Mouse (Mus musculus) liver, embryonic 12.5 days (tissue): ENCODE measurements around the gene Camta1. TPM values are rescaled to one million over a fixed set of nuclear protein-coding genes. Genes with fewer than 3 reads are reported as not detected.

Experiments
- ATAC-seq: fragments of 200-750 bp; cut with Nextera tagmentation; 2 replicates; pipeline ENCODE4 v1.8.0; 2017; ENCODE audit warnings: moderate number of reproducible peaks, mild to moderate bottlenecking, moderate library complexity
- H3K27ac ChIP-seq: fragments of 300-500 bp; sonication (generic); 2 replicates; pipeline ENCODE4 v1.5.1; 2016; ENCODE audit warnings: mild to moderate bottlenecking
- H3K27me3 ChIP-seq: fragments of 300-500 bp; sonication (generic); replicated peaks from 2 replicates; pipeline ENCODE4 v1.6.1; 2016; ENCODE audit warnings: mild to moderate bottlenecking, moderate library complexity
- H3K36me3 ChIP-seq: fragments of 300-500 bp; sonication (generic); 2 replicates; pipeline ENCODE4 v1.6.1; 2016; ENCODE audit warnings: mild to moderate bottlenecking, moderate library complexity
- H3K4me1 ChIP-seq: fragments of 300-500 bp; sonication (generic); 2 replicates; pipeline ENCODE4 v1.6.1; 2016
- H3K4me2 ChIP-seq: fragments of 300-500 bp; sonication (generic); 2 replicates; pipeline ENCODE4 v1.6.1; 2016; ENCODE audit warnings: mild to moderate bottlenecking, moderate library complexity
- H3K4me3 ChIP-seq: fragments of 300-500 bp; sonication (generic); 2 replicates; pipeline ENCODE4 v1.5.1; 2016; ENCODE audit warnings: mild to moderate bottlenecking, moderate library complexity
- H3K9ac ChIP-seq: fragments of 300-500 bp; sonication (generic); 2 replicates; pipeline ENCODE4 v1.6.1; 2016; ENCODE audit warnings: mild to moderate bottlenecking, moderate library complexity
- H3K9me3 ChIP-seq: fragments of 300-500 bp; sonication (generic); replicated peaks from 2 replicates; pipeline ENCODE4 v1.6.1; 2016; ENCODE audit warnings: mild to moderate bottlenecking, moderate library complexity
- WGBS: fragments of 180-500 bp; shearing (Covaris S2); methylation state at CpG from one replicate; pipeline ENCODE4 v1.1.7; 2016; ENCODE audit not compliant: insufficient replicate concordance; 5-methylcytosine and 5-hydroxymethylcytosine counted together
- polyA plus RNA-seq: library from polyadenylated mRNA; unstranded; fragments of >200 nt; fragmentation: Nextera tagmentation; extraction: Ambion mirVana; gene quantifications from 2 replicates; pipeline ENCODE4 v1.2.1, GENCODE M21; 2016

Camta1 gene
- polyA plus RNA-seq, 1 experiment from 2014 or later = 49.6 TPM

- H3K27me3 ChIP-seq = no peaks in the 10 kb centered on the region
- peaks cover 94% of the 10 kb centered on the region for H3K36me3 ChIP-seq
- WGBS = 91% methylated on average over 13 of the region's 13 CpGs
- H3K9me3 ChIP-seq = no peaks in the 10 kb centered on the region
- H3K4me2 ChIP-seq = no peak overlapping the region
- no peak overlapping the region for H3K27ac ChIP-seq
- no peak overlapping the region for H3K9ac ChIP-seq
- no peak for ATAC-seq
- H3K4me3 ChIP-seq = no peak overlapping the region
- H3K4me1 ChIP-seq = peaks cover 23% of the 10 kb centered on the region; the same call in 1 of the 2 replicates
Observed at GRCm38 (mm10) chr4:150900486-150900885, 961.2 kb downstream of the Camta1 start.

DNA sequence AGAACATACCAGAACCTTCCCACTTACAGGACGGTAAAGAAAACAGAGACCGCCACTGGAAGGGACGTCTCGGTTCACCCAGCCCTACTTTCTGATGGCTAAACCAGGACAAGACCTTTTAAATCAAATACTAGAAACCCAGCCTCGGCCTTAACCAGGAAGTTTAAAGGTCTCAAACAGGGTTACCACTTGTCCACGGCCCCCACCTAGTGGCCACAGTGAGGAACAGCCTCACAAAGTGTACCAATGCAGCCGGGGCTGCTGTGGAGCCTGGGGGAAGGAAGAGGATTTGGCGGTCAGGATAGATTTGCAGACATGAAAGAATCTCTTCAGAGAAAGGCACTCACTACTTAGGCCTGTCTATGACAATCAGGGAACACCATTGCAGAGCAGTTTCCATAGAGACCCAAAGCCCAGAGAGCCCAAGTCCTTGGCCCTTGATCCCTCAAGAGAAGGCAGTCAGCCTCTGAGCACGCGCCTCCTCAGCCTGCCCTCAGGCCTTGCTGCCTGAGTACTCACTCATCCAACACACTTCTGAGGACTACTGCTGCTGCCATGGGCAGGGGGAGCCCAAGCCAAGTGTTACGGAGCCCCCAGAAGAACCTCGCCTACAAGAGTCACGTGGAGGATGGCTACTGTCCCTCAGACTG, 962.8 kb downstream of the Camta1 start:
- 63% methylated on average over 13 of the region's 13 CpGs for WGBS
- no peak; the same call in 1 of the 2 replicates for ATAC-seq

GRCm38 (mm10) chr4:150896896-150897624, 964.6 kb downstream of the Camta1 start:
- 87% methylated on average over 26 of the region's 26 CpGs for WGBS

More for the DNA sequence above, 962.8 kb downstream of the Camta1 start:
- no peak overlapping the region for H3K4me3 ChIP-seq
- H3K36me3 ChIP-seq = peaks cover 83% of the 10 kb centered on the region
- H3K4me2 ChIP-seq = no peak overlapping the region
- no peak overlapping the region for H3K27ac ChIP-seq
- no peak overlapping the region for H3K9ac ChIP-seq
- no peaks in the 10 kb centered on the region for H3K27me3 ChIP-seq
- peaks cover 33% of the 10 kb centered on the region for H3K4me1 ChIP-seq
- H3K9me3 ChIP-seq = no peaks in the 10 kb centered on the region

DNA sequence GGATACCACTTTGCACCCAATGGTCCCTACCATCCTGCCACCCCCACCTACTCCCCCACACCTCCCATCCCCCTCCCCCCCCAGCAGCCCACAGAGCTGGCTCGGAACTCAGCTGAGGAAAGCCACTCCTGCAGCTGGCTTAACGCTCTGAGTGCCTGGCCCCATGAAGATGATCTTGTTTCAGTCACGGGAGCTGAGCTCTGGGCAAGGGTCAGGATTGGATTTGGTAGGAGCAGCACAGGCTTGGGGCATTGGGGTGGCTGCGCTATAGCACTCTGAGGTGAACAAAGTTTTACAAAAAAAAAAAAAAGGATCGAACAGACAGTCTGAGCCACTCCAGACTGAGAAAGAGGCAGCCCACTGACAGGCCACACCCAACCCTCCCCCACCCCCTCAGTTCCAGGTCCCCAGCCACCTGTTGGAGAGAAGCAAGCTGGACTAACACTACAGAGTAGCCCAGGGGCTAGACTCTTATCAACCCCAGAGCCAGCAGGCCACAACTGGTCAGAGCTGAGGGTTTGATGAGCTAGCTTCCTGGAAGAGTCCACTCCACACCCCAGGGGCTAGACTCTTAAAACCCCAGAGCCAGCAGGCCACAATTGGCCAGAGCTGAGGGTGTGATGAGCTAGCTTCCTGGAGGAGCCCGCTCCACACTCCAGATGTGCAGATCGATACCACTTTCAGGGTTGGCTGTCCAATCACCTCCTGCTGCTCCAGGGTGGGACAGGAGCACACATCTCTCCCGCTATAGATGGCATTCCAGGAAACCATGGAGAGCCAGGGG, 966.8 kb downstream of the Camta1 start:
- Histone ChIP-seq H3K27ac (no peak overlapping the region), H3K9ac (no peak overlapping the region), H3K27me3 (no peaks in the 10 kb centered on the region), H3K4me1 (peaks cover 30% of the 10 kb centered on the region), H3K4me2 (no peak overlapping the region), H3K9me3 (no peaks in the 10 kb centered on the region), H3K4me3 (no peak overlapping the region), H3K36me3 (peaks cover 45% of the 10 kb centered on the region)
- peak; percentile 17; the same call in 1 of the 2 replicates for ATAC-seq
- 52% methylated on average over 8 of the region's 8 CpGs for WGBS

More at GRCm38 (mm10) chr4:150896896-150897624, 964.6 kb downstream of the Camta1 start:
- no peak overlapping the region for H3K4me2 ChIP-seq
- H3K9ac ChIP-seq = no peak overlapping the region
- H3K27ac ChIP-seq = no peak overlapping the region
- H3K4me3 ChIP-seq = no peak overlapping the region
- no peaks in the 10 kb centered on the region for H3K27me3 ChIP-seq
- no peak for ATAC-seq
- H3K4me1 ChIP-seq = peaks cover 30% of the 10 kb centered on the region
- H3K36me3 ChIP-seq = peaks cover 65% of the 10 kb centered on the region
- no peaks in the 10 kb centered on the region for H3K9me3 ChIP-seq

DNA sequence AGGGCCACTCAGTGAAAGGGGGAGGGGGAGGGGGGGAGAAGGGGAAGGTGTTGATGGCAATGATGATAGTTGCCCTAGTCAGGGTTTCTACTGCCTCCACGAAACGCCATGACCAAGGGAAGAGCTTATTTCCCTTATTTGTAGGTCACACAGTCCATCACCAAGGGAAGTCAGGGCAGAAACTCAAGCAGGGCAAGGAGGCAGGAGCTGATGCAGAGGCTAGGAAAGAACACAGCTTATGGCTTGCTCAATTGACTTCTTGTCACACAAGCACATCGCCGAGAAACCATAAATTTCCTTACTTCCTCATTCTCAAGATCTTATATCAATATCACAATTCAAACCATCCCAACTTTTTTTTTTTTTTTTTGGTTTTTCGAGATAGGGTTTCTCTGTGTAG, 970.4 kb downstream of the Camta1 start:
- Histone ChIP-seq H3K4me3 (no peak overlapping the region), H3K4me2 (no peak overlapping the region), H3K4me1 (peaks cover 34% of the 10 kb centered on the region), H3K27me3 (no peaks in the 10 kb centered on the region), H3K9me3 (no peaks in the 10 kb centered on the region), H3K36me3 (peaks cover 10% of the 10 kb centered on the region), H3K9ac (no peak overlapping the region), H3K27ac (no peak overlapping the region)
- WGBS = 34% methylated on average over 5 of the region's 5 CpGs
- no peak for ATAC-seq

- Histone ChIP-seq H3K9me3 (no peaks in the 10 kb centered on the region), H3K36me3 (no peaks in the 10 kb centered on the region), H3K27ac (peak overlapping the region; percentile 64; the same call in 1 of the 2 replicates), H3K27me3 (no peaks in the 10 kb centered on the region), H3K4me2 (0 out of 2 replicates have a peak overlapping the region, but pooled peaks have one; percentile 7), H3K4me3 (no peak overlapping the region), H3K9ac (no peak overlapping the region), H3K4me1 (peaks cover 24% of the 10 kb centered on the region)
- ATAC-seq = no peak
- 64% methylated on average over 13 of the region's 13 CpGs for WGBS
Observed at GRCm38 (mm10) chr4:150889955-150890315, 971.7 kb downstream of the Camta1 start.

- ATAC-seq = 0 out of 2 replicates have a peak, but pooled peaks have one; percentile 18
- Histone ChIP-seq H3K9ac (no peak overlapping the region), H3K4me1 (peaks cover 19% of the 10 kb centered on the region), H3K27ac (peak overlapping the region; percentile 64; the same call in 1 of the 2 replicates), H3K27me3 (no peaks in the 10 kb centered on the region), H3K4me3 (no peak overlapping the region), H3K9me3 (no peaks in the 10 kb centered on the region), H3K4me2 (0 out of 2 replicates have a peak overlapping the region, but pooled peaks have one; percentile 7), H3K36me3 (no peaks in the 10 kb centered on the region)
- 44% methylated on average over 20 of the region's 20 CpGs for WGBS
Observed at GRCm38 (mm10) chr4:150889273-150889954, 972.3 kb downstream of the Camta1 start.

- Histone ChIP-seq H3K27ac (no peak overlapping the region), H3K9me3 (no peaks in the 10 kb centered on the region), H3K9ac (no peak overlapping the region), H3K4me1 (peaks cover 19% of the 10 kb centered on the region), H3K27me3 (no peaks in the 10 kb centered on the region), H3K36me3 (no peaks in the 10 kb centered on the region), H3K4me2 (no peak overlapping the region), H3K4me3 (no peak overlapping the region)
- 68% methylated on average over 4 of the region's 4 CpGs for WGBS
- ATAC-seq = no peak
Observed at GRCm38 (mm10) chr4:150888492-150888891, 973.2 kb downstream of the Camta1 start.

DNA sequence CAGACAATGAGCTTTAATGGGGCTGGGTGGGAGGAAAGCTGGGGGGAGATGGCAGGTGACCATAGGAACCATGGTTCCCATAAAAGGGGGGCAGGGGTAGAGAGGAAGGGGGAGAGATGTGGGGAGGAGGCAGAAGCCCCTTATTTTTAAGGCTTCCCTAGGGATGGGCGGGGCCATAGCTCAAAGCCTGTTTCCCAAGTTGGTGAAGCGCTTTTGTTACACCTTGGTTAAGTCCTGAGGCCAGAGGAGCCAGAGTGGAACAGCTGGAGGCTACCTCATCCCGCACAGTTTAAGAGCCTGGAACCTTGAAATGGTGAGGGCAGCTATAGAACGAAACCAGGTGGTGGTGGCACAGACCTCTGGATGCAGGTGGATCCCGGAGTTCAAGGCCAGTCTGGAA, 973.8 kb downstream of the Camta1 start:
- no peak for ATAC-seq
- Histone ChIP-seq H3K9me3 (no peaks in the 10 kb centered on the region), H3K27me3 (no peaks in the 10 kb centered on the region), H3K4me3 (no peak overlapping the region), H3K4me1 (peaks cover 19% of the 10 kb centered on the region), H3K9ac (no peak overlapping the region), H3K36me3 (no peaks in the 10 kb centered on the region), H3K4me2 (no peak overlapping the region), H3K27ac (no peak overlapping the region)
- 76% methylated on average over 5 of the region's 5 CpGs for WGBS

GRCm38 (mm10) chr4:150882632-150883031, 979.0 kb downstream of the Camta1 start:
- ATAC-seq = no peak
- no peaks in the 10 kb centered on the region for H3K27me3 ChIP-seq
- H3K4me2 ChIP-seq = no peak overlapping the region
- H3K36me3 ChIP-seq = no peaks in the 10 kb centered on the region
- no peaks in the 10 kb centered on the region for H3K4me1 ChIP-seq
- H3K4me3 ChIP-seq = no peak overlapping the region
- WGBS = 50% methylated on average over 5 of the region's 5 CpGs
- H3K27ac ChIP-seq = no peak overlapping the region
- H3K9me3 ChIP-seq = peaks cover 27% of the 10 kb centered on the region
- no peak overlapping the region for H3K9ac ChIP-seq

DNA sequence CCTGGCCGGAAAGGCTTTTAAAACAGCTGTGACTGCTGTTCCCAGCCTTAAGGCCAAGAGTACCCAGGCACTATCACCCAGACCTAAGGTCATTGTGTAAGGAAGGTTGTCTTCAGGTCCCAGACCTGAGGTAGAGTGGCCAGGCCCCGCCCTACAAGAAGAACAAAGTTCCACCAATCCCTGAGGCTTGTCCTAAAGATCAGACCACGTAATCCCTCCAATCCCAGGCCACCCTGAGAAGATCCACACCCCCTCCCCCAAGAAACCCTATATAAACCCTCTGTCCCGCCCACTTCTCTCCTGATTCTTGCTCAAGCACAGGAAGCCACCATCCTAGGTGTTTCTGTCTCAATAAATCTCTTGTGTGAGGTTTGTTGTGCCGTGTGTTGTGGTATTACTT, 981.3 kb downstream of the Camta1 start:
- Histone ChIP-seq H3K9me3 (peaks cover 27% of the 10 kb centered on the region), H3K4me2 (no peak overlapping the region), H3K27me3 (no peaks in the 10 kb centered on the region), H3K27ac (no peak overlapping the region), H3K4me3 (no peak overlapping the region), H3K9ac (no peak overlapping the region), H3K4me1 (no peaks in the 10 kb centered on the region), H3K36me3 (no peaks in the 10 kb centered on the region)
- 76% methylated on average over 5 of the region's 5 CpGs for WGBS
- ATAC-seq = no peak
